Mouse (Mus musculus) spleen, postnatal 14 days (tissue): ENCODE measurements at regions not wholly inside any gene's neighbourhood (a gene's known extent, or its start where the extent isn't known, plus 50 kb on each side); places are given as distances from the start of the nearest gene placed in this dataset.
A peak's percentile ranks its signal among the peaks of the same experiment; 100 is the strongest.

Experiments used
- DNase-seq, 2 experiments: peaks; one replicate each; pipeline ENCODE4 v3.0.0; 2021 to 2022; ENCODE audit warnings: low spot score in 2 of 2

GRCm38 (mm10) chr8:77850523-77850922, 126.3 kb upstream of the Ednra start:
- no peak for DNase-seq

- DNase-seq = no peak
Observed at GRCm38 (mm10) chr8:77870264-77870663, 146.0 kb upstream of the Ednra start.

DNA sequence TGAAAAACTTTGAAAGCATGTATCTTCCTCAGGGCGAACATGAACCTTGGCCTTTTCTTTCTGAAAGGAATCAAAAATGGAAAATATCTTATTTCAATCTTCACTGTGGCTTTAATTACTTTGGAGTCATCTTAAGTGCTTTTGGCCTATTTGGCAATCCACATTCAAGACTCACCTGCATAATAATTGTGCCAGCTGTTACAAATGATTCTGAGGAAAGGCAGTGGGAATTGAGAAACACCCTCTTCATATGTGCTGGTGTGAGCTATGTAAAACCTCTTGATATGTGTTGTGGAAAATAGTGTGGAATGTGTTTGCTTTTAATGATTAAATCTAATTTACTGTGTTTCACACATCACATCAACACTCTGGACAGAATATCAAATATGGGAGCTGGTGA, 148.5 kb upstream of the Ednra start:
- DNase-seq = no peak

DNA sequence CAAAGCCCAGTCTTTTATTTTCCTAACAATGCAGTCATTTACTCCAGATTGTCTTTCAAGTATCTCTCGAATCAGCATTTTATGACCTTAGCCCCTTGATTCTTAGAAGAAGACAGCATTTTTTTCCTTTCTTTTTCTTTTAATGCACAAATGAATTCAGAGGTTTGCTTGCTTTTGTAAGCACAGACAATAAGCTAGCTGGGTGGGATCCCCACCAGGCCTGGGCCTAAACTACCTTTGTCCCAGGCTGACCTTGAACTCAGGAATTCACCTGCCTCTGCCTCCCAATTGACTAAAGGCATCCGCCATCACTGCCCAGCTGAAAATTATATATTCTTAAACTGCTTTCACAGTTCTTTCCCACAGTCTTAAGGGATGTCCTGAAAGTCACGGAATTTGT, 195.5 kb upstream of the Ednra start:
- no peak for DNase-seq

DNA sequence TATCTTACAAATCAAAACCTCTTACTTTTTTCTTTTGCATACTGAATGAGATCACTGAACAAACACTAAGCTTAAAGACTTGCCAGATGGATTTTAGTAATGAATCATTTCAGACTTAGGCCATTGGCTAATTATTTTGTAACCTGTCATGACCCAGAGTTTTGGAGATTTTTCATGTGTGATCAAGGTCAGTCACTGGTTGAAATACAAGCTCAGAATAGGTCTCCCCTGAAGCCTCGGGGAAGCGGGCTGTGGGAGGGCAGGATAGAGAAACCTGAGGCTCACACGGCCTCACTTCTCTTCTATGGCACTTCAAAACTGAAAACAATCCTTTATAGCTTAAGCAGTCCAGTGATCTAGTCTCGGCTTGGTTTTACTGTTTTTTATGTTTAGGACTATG, 197.6 kb upstream of the Ednra start:
- DNase-seq = no peak

DNA sequence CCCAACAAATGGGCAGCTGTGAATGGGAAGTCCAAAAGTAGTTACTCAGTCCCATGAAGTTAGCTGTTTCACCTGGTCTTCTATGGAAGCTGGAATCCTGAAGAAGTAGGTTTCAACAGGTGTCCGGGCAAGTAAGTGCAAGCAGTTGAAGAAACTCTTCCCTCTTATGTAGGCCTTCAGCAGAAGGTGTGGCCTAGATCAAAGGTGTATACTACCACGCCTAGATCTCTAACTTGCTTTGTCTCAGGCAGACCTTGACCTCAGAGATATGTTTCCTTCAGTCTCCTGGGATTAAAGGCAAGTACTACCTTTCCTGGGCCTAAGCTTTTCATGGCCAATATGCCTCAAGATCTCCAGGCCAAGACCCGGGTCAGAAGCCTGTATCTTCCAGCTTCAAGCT, 223.4 kb upstream of the Ednra start:
- DNase-seq = no peak

GRCm38 (mm10) chr8:77949640-77950039, 225.4 kb upstream of the Ednra start:
- no peak for DNase-seq

DNA sequence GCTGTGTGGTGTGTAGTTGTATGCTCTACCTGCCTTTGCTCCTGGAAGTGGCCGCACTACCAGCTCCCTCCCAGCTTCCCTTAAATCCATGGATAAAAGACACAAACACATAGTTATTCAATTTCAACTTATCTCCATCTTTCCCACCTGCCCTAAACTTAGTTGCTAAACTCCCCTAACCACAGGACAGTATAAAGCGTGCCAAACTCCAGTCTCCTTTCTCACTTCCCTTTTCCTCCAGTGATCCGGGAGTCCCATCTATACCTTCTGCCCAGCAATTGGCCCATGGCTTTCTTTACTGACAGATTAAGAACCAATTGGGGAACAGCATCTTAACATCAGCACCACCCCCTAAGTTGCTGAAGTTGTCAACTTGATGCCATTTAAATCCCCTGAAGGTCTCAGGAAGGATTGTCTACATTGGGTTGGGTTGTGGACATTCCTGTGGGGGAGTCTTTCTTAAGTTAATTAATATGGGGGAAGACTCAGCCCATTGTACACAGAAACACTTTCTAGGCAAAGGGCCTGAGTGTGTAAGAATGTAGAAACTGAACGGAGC, 234.6 kb upstream of the Ednra start:
- no peak for DNase-seq

GRCm38 (mm10) chr8:77963102-77963698, 238.9 kb upstream of the Ednra start:
- DNase-seq = no peak

DNA sequence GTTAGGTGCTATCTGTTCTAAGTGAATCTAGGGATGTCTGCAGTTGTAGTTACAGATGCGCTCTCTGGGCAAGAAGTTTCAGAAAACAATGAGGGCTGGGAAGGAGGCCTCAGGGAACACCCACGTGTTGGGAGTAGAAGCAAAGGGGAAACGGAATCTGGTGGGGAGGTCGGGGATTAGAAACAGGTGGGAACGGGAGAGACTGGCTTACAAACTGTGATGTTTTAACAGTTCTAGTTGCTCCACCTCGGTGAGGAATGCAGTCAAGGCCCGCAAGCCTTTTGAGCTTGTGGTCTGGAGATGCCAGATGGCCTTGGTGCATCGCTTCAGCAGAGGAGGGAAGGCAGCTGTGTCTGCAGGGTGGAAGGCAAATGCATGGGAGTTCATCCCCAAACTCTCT, 242.7 kb upstream of the Ttc29 start:
- no peak for DNase-seq

DNA sequence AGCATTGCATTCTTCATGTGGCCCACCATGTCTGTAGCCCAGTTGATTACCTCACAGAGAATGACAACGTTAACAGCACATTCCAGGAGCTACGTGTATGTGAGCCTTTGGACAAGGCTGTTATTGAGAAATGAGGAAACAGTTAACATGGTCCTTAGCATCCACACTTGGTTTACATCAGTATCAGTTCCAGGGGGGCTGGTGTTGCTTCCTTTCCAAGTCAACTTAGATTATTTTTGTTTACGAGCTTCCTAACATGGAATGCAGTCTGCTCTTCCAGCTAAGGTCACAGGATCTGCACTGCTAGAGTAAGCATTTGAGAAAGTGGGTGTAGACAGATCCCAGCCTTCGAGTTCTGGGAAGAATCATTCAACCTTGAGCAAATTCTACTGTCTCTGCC, 239.4 kb upstream of the Ttc29 start:
- DNase-seq = no peak

DNA sequence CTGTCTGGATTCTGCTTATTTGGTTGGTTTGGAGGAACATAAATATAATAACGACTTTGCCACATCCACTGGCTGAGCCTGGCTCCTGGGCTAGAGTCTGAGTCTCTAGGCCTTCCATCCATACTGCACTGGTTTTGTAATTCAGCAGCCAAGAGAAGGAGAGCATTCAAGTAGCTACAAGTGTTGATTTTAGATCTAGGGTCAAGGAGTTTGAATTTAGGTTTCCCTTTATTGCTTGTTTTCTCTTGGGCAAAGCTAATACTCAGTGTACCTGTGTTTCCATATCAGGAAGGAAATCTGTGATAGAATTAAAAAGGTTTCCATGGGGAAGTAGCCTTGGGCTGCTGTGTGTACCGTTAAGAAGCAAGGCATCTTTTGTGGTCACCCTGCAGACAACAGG, 234.0 kb upstream of the Ttc29 start:
- no peak for DNase-seq

DNA sequence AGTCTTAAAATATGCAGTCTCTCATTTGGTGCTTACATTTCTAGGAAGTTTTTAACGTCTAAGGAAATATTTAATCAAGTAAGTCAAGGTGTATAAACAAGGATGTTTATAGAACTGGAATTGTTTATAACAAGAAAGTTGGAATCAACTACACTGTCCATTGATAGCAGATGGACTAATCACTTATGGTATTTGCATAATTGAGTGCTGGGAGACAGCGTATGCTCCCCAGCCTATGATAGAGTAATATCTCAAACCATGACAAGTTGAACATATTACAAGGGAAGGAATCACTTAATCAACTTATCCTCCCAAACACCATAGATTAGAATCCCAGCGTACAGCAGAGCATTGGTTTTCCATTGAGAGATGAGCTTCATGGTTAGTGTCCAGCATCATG, 232.4 kb upstream of the Ttc29 start:
- DNase-seq = no peak

DNA sequence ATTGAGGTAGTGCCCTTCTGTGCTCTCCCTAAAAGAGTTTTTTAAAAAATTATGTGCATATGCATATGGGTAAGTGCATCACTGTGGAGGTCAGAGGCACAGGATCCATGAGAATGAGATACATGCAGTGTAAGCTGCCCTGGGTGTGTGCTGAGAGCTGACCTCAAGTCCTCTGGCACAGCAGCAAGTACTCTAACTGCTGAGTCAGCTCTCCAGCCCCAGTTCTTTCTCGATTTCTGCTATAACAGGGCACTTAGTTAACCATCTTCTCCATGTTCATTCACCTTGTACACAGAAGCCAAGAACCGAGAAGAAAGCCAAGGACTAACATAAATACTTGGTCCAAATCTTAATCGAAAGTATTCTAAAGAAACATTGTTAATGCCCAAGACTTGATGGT, 231.1 kb upstream of the Ttc29 start:
- no peak for DNase-seq

DNA sequence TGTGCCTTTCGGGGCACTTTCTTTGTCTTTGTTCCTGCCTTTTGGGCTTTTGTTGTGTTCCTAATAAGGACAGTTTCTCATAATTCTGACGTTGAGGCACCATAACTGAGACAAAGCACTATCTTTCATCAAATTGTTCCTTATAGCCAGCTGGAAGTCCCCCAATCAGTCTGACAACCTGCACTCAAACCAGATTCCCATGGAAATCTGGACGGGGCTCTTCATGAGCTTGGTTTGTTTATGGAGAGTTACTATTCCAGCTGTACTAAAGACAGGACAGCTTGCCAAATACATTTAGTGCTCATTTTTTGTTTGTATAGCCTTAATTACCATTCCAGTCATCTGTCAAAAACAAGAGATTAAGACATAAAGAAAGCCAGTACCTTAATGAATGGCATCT, 229.6 kb upstream of the Ttc29 start:
- DNase-seq = no peak

- DNase-seq = no peak
Observed at GRCm38 (mm10) chr8:77987237-77987636, 225.9 kb upstream of the Ttc29 start.

- DNase-seq = no peak
Observed at GRCm38 (mm10) chr8:77988291-77989056, 224.6 kb upstream of the Ttc29 start.

DNA sequence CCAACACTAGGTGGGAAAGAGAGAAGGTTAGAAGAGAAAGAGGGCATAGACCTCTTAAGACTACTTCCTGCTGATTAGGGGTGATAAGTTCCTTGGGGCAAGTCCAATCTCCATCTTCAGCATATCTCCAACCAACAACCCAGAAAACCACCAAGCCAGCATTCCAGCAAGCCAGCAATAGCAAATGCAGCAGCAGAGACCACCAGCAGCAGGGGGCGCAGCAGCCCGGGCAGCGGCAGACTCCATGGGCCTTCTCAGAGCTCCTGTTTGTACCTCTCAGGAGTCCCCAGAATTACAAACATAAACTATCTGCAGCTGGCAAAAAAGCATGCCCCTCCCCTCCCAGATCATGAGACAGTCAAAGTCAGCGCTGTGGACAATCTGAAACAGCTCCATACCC, 222.0 kb upstream of the Ttc29 start:
- no peak for DNase-seq

- no peak for DNase-seq
Observed at GRCm38 (mm10) chr8:78000303-78000702, 212.8 kb upstream of the Ttc29 start.

GRCm38 (mm10) chr8:78001656-78002055, 211.4 kb upstream of the Ttc29 start:
- no peak for DNase-seq

- no peak for DNase-seq
Observed at GRCm38 (mm10) chr8:78002071-78002470, 211.0 kb upstream of the Ttc29 start.

- peak in 1 of 2 experiments; percentile 11 for DNase-seq
Observed at GRCm38 (mm10) chr8:78003888-78004543, 209.1 kb upstream of the Ttc29 start.

DNA sequence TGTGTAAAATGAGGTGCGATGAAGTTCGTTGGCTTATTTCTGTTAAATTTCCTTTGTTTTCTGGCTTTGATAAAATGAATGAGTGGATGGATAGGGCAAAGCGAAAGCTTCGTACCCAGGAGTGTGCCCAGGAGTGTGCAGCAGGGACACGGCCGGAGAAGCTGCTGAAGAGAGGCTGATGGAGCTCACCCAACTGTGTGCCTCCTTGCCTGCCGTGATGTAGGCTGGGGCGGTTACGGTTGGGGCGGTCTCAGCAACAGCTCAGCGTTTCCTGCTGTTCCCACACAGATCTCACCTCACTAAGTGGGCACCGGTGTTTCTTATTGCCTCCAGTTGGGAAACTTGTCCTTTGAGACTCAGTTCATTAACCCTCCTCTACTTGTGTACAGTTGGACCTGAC, 208.2 kb upstream of the Ttc29 start:
- DNase-seq = no peak
